Mouse (Mus musculus): ENCODE measurements around the gene Gtf2b.

The Gtf2b gene

DNA sequence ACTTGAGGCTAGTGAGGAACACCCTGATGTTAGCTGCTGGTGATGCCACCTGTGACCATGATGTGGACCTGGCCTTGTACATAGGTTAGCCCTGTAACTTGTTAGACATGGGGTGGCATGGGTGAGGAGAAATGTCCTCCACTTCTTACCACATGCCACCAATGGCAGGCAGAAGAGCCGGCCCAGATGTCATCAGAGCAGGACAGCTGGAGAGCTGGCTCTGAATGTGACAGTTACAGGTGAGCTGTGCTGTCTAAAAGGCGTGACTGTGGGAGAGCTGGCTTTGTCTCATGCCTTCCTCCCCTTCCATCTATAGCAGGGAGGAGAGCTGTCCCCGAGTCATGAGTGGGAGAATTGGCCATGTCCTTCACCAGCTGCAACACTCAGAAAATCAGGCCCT, 30.7 kb downstream of the Gtf2b start:
- intact Hi-C loops (cut with DNase I), result no loop called here

DNA sequence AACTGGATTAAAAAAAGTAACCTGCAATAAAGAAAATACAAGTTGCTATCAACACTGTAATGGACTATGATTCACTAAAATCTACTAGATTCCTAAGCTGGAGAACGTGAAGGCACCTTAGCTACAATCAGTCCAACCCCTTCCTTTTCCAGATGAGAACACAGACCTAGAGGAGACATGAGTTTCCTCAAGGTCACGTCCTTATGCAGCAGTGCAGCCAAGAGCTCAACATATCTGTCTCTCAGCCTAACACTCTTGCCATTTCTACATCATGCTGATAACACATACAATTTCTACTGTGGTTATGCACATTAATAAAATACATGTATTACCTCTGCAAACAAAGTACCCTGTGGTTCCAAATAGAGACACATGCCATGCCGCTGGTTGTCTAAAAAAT, 46.7 kb downstream of the Gtf2b start:
- intact Hi-C loops (cut with DNase I), result loop anchor here (10.0 kb wide), 1 partner anchor 113 kb away; no protein-coding TSS in a partner anchor

DNA sequence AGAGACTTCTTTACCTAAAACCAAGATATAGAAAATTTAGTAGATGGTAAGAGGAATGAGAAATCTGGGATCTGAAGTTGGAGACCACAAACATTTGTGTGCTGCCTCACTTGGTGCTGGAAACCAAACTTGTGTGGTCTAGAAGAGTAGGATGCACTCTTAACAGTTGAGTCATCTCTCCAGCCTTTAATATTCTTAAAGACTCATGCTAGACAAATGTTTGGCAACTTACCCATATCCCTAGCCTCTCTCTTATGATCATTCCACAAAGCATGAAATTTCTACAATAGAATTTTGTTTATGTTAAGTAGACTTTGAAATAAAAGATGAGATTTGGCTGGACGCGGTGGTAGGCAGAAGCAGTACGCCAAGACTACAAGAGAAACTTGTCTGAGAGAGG, 52.7 kb downstream of the Gtf2b start:
- intact Hi-C loops (cut with DNase I), result loop anchor here (10.0 kb wide), 1 partner anchor 107 kb away; no protein-coding TSS in a partner anchor

DNA sequence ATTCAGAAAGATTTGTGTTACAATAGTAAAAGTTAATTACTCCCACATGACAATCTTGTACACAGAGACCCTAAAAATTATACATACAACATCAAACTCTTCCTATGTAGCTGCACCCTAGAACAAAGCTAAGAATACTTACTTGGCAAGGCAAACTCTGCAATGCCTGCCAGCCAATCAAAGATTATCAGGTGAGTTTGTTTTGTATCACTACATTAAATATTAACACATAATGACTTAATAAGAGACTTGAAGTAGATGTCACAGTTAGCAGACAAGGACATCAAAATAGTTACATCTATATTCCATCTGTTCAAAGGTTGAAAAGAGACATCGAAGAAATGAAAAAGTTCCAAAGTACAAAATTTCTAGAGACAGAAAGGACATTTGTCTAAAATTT, 58.8 kb downstream of the Gtf2b start:
- intact Hi-C loops (cut with DNase I), result no loop called here

DNA sequence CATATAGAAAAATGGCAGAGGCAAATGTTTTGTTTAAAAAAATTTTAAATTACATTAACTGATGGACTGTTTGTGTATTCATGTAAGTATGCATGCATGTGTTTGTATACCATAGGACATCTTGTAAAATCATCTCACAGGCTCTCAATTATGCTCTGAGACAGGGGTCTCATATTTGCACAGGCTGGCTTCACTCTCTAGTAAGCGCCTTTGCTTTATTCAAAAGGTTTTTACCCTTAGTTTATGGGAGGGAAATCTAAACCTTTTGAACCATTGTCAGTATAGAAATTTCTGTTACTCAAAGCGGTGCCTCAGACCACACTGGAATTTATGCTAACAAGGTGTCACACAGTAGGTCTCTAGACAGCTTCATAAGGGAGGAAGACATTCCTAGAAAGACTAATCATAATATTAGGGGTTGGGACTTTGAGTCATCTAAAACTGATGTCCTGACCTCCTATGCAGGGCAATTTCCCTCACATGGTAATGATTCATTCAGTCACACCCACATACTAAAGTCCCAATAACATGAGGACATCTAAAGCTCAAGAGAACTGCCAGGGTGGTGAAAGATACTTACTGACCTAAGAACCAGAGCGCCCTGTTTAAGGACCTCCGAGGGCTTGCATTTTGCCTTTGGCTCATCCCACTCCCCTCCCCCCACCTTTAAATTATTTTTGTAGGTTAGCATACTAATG, 61.8 kb downstream of the Gtf2b start:
- intact Hi-C loops (cut with DNase I), result no loop called here

DNA sequence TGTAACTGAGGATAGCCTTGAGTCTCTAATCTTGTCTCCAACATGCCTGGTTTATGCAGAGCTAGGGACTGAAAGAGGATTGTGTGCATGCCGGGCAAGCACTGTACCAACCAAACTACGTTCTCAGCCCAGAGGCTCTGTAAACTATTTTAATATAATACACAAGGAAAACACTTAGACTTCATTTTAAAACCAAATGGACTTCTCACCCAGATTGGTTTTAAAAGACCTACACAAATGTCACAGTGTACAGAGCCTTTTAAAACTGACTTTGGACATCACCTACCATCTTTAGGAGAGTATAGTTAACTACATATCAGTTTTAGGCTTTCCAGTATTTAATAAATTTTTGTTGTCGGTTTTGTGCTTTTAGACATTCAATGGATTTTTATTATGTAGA, 68.1 kb downstream of the Gtf2b start:
- intact Hi-C loops (cut with DNase I), result no loop called here

Data from adrenal gland (tissue).